Mouse (Mus musculus): ENCODE data around the gene Rgs6.

DNA sequence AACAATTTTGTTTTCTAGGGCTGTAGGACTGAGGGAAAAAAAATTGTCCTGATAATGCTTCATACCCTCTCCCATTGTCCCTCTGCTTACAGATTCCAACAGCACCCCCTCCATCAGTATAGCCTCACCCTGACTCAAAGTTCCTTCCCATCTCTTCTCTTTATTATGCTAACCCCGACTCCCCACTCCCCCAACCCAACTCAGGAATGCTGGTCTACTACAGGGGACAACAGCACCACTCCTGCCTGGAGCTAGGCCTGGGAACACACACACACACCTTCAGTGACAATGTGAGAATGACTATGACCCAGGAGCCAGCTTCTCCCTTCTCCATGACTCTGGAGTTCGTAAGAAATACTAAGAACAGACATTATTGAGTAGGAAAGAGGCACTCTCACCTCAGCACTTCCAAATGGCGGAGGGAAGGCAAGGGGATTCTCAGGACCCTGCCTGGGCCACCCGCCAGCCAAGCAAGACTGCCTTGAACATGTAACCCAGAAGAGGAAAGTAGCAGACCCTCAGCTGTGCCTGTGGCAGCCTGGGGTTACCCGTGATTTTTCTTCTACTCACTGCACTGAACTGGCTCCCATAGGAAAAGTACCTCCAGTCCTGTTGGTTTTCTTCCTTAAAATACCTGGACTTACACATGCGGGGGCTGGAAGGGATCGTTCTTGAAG lies 623.2 kb downstream of the Rgs6 start:
- no peak for TF ChIP-seq CTCF (IDR thresholded peaks at IDR 0.05; ENCODE audit: extremely low read depth, insufficient read depth, insufficient read length, insufficient replicate concordance)
- TF ChIP-seq POLR2A (IDR thresholded peaks at IDR 0.05; ENCODE audit: low read depth, low read length), result no peak

Data from spleen, adult 2 months (tissue).